Mouse (Mus musculus): Measurements from ENCODE around the gene 9130019O22Rik.
A peak's percentile ranks its signal among the peaks of the same experiment; 100 is the strongest.
"Not testable (repeated sequence)": the region's sequence is repeated elsewhere in the genome, so short reads cannot be mapped to it uniquely, and the experiment has no call there.

The 9130019O22Rik gene

GRCm38 (mm10) chr7:127386641-127387392 is at the start of gene 9130019O22Rik:
Gene 9130019O22Rik, minus strand, starts transcription at chr7:127387166.
- peak; percentile 63 to 70 for DNase-seq (ENCODE audit: low read depth in 1 of 2, low spot score in 2 of 2)

DNA sequence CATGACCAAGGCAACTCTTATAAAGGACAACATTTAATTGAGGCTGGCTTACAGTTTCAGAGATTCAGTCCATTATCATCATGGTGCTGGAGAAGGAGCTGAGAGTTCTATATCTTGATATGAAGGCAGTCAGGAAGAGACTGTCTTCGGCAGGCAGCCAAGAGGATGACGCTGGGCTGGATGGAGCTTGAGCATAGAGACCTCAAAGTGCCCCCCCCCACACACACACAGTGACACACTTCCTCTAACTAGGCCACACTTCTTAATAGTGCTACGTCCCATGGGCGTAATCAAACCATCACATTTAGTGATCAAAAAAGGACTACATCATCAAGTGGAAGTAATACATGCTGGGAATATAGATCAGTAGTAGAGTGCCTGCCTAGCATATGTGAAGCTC is 48.2 kb upstream of the 9130019O22Rik start:
- DNase-seq (ENCODE audit: low read depth in 1 of 2, low spot score in 2 of 2), result no peak

GRCm38 (mm10) chr7:127426354-127426753 is 39.4 kb upstream of the 9130019O22Rik start:
- no peak for DNase-seq (ENCODE audit: low read depth in 1 of 2, low spot score in 2 of 2)

DNA sequence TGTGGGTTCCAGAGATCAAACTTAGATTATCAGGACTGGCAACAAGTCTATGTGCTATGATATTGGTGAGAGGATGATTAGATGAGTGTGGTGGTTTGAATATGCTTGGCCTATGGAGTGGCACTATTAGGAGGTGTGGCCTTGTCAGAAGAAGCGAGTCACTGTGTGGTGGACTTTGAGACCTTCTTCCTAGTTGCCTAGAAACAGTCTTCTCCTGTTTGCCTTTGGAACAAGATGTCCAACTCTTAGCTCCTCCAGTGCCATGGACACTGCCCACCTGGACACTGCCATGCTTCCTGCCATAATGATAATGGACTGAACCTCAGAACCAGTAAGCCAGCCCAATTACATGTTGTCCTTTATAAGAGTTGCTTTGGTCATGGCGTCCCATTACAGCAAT is 38.9 kb upstream of the 9130019O22Rik start:
- no peak for DNase-seq (ENCODE audit: low read depth in 1 of 2, low spot score in 2 of 2)

- DNase-seq (ENCODE audit: low read depth in 1 of 2, low spot score in 2 of 2), result no peak
These were observed 38.3 kb upstream of the 9130019O22Rik start for GRCm38 (mm10) chr7:127425291-127425690.

- no peak for DNase-seq (ENCODE audit: low read depth in 1 of 2, low spot score in 2 of 2)
These were observed 35.3 kb upstream of the 9130019O22Rik start for GRCm38 (mm10) chr7:127422247-127422646.

- peak; percentile 90 to 95 for DNase-seq (ENCODE audit: low read depth in 1 of 2, low spot score in 2 of 2)
These were observed 34.6 kb upstream of the 9130019O22Rik start, which contains the start of gene Zfp688 for GRCm38 (mm10) chr7:127421388-127422191. Gene Zfp688, minus strand, starts transcription at chr7:127422068.

DNA sequence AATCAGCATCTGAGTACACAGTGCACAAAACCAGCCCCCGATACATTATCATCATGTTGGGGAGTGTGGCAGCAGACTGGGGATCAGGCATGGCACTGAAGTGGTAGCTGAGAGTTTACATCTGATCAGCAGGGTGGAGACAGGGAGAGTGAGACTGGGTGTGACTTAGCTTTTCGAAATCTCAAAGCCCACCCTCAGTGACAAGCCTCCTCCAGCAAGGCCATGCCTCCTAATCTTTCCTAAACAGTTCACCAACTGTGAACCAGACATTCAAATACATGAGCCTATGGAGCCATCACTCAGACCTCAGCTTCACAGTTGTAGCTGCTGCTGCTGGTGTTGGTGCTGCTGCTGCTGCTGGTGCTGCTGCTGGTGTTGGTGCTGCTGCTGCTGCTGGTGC is 24.5 kb upstream of the 9130019O22Rik start:
- no peak for DNase-seq (ENCODE audit: low read depth in 1 of 2, low spot score in 2 of 2)

DNA sequence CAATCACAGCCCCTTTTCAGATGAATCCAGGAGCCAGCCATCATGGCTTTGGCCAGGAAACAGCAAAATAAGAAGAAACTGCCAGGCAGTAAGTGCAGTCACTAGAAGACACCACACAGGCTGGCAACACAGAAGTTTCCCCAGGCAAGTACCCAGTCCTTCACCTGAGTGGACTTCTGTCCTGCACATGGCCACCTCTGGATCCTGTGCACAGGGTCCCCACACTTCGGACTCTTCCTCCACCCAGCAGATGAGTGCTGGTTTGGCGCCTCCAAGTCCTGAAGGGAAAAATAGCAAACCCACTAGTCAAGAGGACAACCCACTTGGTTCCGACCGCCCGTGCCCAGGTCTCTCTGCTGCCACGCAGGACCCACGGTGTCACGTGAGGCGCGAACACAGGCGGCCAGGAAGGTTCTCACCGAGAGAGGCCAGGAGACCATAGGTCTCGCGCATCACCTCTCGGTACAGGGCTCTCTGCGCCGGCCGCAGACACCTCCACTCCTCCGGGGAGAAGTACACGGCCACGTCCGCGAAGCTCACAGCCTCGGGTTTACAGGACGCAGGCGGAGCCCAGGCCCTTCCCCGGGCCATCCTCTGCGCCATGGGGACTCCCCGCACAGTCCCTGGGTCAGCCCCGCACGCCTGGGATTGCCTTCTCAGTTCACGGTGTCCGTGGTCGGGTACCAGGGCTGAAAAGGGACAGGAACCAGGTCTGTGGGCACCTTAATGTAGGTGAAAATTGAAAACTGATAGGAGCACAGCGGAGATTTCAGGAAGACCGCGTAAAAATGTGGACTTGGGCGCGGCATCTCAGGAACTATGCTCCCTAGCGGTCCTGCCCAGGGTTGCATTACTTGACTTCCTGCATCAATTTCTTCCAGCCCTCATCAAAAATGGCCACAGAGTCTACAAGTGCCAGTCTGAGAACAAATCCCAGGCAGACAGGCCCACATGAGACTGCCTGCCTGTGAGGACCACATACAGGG is 19.3 kb upstream of the 9130019O22Rik start, which contains the start of gene Zfp764:
Gene Zfp764 (minus strand): TSS at position 821 of the 986 bp plus-strand sequence.
- DNase-seq (ENCODE audit: low read depth in 1 of 2, low spot score in 2 of 2), result peak; percentile 60 to 76

DNA sequence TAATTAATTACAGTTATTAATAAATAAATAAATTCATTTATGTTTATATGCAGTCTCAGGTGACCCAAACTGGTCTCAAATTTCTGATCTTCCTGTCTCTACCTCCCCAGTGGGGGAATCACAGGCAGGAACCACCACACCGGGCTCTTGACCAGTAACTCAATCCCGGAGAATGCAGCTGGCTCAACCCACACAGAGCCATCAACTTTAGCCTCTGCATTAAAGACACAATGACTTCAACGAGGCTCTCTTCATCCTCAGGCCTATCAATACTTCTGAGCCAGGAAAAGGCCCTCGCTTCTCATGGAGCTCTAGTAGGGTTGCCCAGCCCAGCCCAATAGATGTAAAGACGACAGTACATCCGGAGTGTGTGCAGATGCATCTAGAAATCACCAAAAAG is 17.1 kb upstream of the 9130019O22Rik start:
- DNase-seq (ENCODE audit: low read depth in 1 of 2, low spot score in 2 of 2), result not testable (repeated sequence)

DNA sequence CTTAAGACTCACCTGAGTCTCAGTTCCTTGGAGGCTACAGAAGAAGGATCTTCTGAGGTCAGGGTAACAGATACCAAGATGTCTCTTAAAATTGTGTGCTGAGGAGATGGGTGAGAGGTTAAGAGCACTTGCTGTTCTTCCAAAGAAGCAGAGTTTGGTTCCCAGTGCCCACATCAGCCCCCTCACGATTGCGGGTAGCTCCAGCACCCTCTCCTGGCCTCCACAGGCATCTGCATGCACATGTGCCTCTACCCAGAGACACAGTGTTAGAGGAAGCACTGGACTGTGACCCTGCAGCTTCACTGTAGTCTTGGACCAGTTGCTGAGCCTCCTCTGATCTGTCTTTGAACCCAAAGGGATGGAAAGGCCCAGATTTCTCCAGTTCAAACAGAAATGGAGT is 16.0 kb upstream of the 9130019O22Rik start:
- DNase-seq (ENCODE audit: low read depth in 1 of 2, low spot score in 2 of 2), result no peak

DNA sequence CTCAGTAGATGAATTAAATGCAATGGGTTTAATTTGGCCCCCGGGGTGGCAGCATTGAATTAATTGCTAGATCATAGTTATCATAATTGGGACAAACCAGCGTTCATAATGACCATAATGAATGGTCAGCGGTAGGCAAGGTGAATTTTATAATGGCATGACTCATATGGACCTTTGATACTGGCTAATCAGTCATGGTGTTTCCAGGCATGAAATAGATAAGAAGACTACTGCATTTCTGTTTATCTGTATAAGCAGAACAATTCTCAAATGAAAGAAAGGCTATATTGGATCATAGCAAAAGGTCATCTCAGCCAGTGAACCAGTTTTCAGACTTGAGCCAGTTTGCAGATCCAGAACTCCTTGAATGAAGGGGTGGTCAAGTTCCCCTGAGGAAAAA is 13.4 kb upstream of the 9130019O22Rik start:
- no peak for DNase-seq (ENCODE audit: low read depth in 1 of 2, low spot score in 2 of 2)

GRCm38 (mm10) chr7:127393944-127394333 is 7.0 kb upstream of the 9130019O22Rik start:
- DNase-seq (ENCODE audit: low read depth in 1 of 2, low spot score in 2 of 2), result no peak

DNA sequence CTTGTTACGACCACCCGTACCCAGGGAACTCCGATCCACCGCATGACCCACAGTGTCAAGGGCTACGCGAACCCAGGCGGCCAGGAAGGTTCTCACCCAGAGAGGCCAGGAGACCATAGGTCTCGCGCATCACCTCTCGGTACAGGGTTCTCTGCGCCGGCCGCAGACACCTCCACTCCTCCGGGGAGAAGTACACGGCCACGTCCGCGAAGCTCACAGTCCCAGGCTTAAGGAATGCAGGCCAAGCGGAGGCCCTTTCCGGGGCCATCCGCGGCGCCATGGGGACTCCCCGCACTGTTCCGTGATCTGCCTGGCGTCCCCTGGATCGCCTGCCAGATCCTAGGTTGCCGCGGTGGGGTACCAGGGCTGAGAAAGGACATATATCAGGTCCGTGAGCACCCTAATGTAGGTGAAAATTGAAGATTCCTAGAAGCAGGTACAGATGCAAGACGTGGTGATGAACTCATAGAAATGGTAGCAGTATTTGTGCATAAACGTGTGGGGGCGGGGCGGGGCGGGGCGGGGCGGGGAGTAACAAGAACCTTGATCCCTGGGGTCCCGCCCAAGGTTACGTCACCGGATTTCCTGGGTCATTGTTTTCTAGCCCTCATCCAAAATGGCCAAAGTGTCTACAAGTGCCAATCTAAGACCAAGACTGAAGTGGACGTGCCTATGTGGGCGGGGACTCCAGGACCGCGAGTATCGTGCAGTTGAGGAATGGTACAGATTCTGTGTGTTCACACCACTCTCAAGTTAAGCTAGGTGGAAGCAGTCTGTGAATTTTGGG is 6.4 kb upstream of the 9130019O22Rik start, which contains the start of gene E430018J23Rik:
Gene E430018J23Rik (minus strand): TSS at position 473 of the 787 bp plus-strand sequence.
- peak; percentile 92 to 95 for DNase-seq (ENCODE audit: low read depth in 1 of 2, low spot score in 2 of 2)

DNA sequence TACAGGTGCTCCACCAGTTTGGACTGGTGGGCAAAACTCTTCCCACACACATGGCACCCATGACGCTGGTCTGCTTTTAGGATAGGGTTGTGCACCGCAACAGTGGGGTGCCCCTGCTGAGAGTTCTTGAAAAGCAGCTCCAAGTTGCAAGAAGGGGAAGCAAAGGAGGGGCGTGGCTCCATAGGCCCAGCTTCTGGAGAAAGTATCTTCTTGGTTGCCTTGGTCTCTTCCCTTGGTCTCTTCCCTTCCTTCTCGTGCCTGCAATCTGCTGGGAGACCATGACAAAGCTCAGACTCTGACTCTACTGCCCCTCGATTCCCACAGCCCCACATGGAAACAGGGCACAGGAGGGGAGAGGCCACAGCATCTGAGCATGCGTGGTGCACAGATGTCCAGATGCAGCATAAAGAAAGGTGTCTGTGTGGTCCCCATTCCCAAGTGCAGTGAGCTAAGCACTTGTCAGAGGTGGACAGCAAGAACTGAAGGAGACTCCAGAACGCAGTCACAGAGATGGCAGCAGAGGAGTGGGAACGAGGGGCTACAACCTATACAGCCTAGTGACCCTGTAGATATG is 5.4 kb upstream of the 9130019O22Rik start:
- no peak for DNase-seq (ENCODE audit: low read depth in 1 of 2, low spot score in 2 of 2)

DNA sequence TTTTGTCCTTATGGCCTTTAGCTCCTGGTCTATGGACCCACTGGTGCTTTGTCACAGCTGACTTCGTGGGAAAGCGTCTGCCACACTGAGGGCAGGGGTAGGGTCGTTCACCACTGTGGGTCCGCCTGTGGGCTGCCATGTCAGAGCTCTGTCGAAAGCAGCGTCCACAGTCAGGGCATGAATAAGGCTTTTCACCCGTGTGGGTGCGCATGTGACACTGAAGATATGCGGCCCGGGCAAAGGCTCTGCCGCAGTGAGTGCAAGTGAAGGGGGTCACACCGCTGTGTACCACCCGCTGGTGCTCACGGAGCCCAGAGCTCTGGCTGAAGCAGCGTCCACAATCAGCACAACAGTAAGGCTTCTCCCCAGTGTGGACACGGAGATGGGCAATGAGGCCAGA is 4.6 kb upstream of the 9130019O22Rik start:
- no peak for DNase-seq (ENCODE audit: low read depth in 1 of 2, low spot score in 2 of 2)

GRCm38 (mm10) chr7:127390306-127390705 is 3.3 kb upstream of the 9130019O22Rik start:
- no peak for DNase-seq (ENCODE audit: low read depth in 1 of 2, low spot score in 2 of 2)

- not testable (repeated sequence) for DNase-seq (ENCODE audit: low read depth in 1 of 2, low spot score in 2 of 2)
These were observed 1.2 kb upstream of the 9130019O22Rik start for GRCm38 (mm10) chr7:127388201-127388600.

DNA sequence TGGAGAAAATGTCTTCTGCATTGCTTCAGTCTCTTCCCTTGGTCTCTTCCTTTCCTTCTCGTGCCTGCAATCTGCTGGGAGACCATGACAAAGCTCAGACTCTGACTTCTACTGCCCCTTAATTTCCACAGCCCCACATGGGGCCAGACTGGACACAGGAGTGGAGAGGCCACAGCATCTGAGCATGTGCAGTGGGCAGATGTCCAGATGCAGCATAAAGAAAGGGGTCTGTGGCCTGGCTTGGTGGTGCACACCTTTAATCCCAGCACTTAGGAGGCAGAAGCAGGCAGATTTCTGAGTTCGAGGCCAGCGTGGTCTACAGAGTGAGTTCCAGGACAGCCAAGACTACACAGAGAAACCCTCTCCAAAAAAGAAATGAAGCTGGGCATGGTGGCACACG is 1.4 kb downstream of the 9130019O22Rik start:
- not testable (repeated sequence) for DNase-seq (ENCODE audit: low read depth in 1 of 2, low spot score in 2 of 2)

Measured in monocyte, adult 2 months (primary cell).